Mouse (Mus musculus) MEL (cell line): ENCODE data around the gene Eif2b1. TPM values are rescaled to one million over a fixed set of nuclear protein-coding genes. Genes with fewer than 3 reads are reported as not detected.

Experiments
- DNase-seq: peaks from one replicate; pipeline ENCODE4 v3.0.0; 2011; ENCODE audit warnings: low read depth, low spot score
- H3K27ac ChIP-seq: 2 replicates; pipeline ENCODE4 v1.5.1; 2012; ENCODE audit warnings: low read depth, mild to moderate bottlenecking, control low read depth, low read length, moderate library complexity; ENCODE audit not compliant: control insufficient read depth
- H3K27me3 ChIP-seq, 2 experiments: fragments of 150-350 bp in 1 of 2; sonication (generic) in 1 of 2; 2 replicates each; pipeline ENCODE4 v1.6.1; 2012; ENCODE audit warnings: low read length in 2 of 2, mild to moderate bottlenecking in 2 of 2, improper control_type of control experiment in 1 of 2, moderate library complexity in 1 of 2; ENCODE audit not compliant: insufficient read depth in 2 of 2, control insufficient read depth in 1 of 2
- H3K36me3 ChIP-seq, 2 experiments: 2 replicates each; pipeline ENCODE4 v1.6.1; 2012 to 2014; ENCODE audit warnings: low read length in 2 of 2, improper control_type of control experiment in 1 of 2, inconsistent platforms in 1 of 2, mild to moderate bottlenecking in 1 of 2; ENCODE audit not compliant: insufficient read depth in 2 of 2, control insufficient read depth in 1 of 2
- H3K4me1 ChIP-seq, 2 experiments: fragments of 150-350 bp in 1 of 2; sonication (generic) in 1 of 2; 2 replicates each; pipeline ENCODE4 v1.6.1; 2012; ENCODE audit warnings: low read length in 2 of 2, improper control_type of control experiment in 1 of 2, mild to moderate bottlenecking in 1 of 2; ENCODE audit not compliant: insufficient read depth in 2 of 2, control insufficient read depth in 1 of 2
- H3K4me3 ChIP-seq, 2 experiments: fragments of 150-350 bp in 1 of 2; sonication (generic) in 1 of 2; 2 replicates each; pipeline ENCODE4 v1.5.1; 2012; ENCODE audit warnings: low read depth in 2 of 2, low read length in 2 of 2, mild to moderate bottlenecking in 2 of 2, moderate library complexity in 2 of 2, control low read depth in 1 of 2, improper control_type of control experiment in 1 of 2; ENCODE audit not compliant: control insufficient read depth in 1 of 2, insufficient read depth in 1 of 2
- H3K79me2 ChIP-seq: 2 replicates; pipeline ENCODE4 v1.6.1; 2012; ENCODE audit warnings: mild to moderate bottlenecking, low read length, moderate library complexity; ENCODE audit not compliant: control insufficient read depth, poor library complexity, insufficient read depth
- H3K9ac ChIP-seq: 2 replicates; pipeline ENCODE4 v1.6.1; 2012; ENCODE audit warnings: low read depth, mild to moderate bottlenecking, control low read depth, low read length, moderate library complexity; ENCODE audit not compliant: control insufficient read depth, poor library complexity, severe bottlenecking
- H3K9me3 ChIP-seq: fragments of 150-350 bp; sonication (generic); replicated peaks from 2 replicates; pipeline ENCODE4 v1.6.1; 2012; ENCODE audit warnings: mild to moderate bottlenecking, low read length, improper control_type of control experiment, moderate library complexity; ENCODE audit not compliant: insufficient read depth
- CHD1 ChIP-seq: IDR thresholded peaks from 2 replicates; pipeline ENCODE4 v1.6.1; 2012; ENCODE audit warnings: low read depth, mild to moderate bottlenecking, inconsistent platforms, low read length, improper control_type of control experiment
- CTCF ChIP-seq, 3 experiments: IDR thresholded peaks in 2 of 3; conservative IDR thresholded peaks in 1 of 3; 2 replicates each; pipeline ENCODE4 v1.5.1; 2011 to 2012; ENCODE audit warnings: low read length in 3 of 3, low read depth in 2 of 3, mild to moderate bottlenecking in 2 of 3, improper control_type of control experiment in 1 of 3, inconsistent platforms in 1 of 3, mixed read lengths in 1 of 3, moderate library complexity in 1 of 3; ENCODE audit not compliant: control insufficient read depth in 1 of 3, insufficient read depth in 1 of 3, poor library complexity in 1 of 3, severe bottlenecking in 1 of 3
- EP300 ChIP-seq, 2 experiments: IDR thresholded peaks; 2 replicates each; pipeline ENCODE4 v1.6.1; 2011; ENCODE audit warnings: improper control_type of control experiment in 2 of 2, low read length in 2 of 2, low read depth in 1 of 2, mild to moderate bottlenecking in 1 of 2
- GABPA ChIP-seq: IDR thresholded peaks from 2 replicates; pipeline ENCODE4 v1.6.1; 2012; ENCODE audit warnings: low read depth, mild to moderate bottlenecking, inconsistent platforms, low read length, improper control_type of control experiment, moderate library complexity
- JUND ChIP-seq: IDR thresholded peaks from 2 replicates; pipeline ENCODE4 v1.6.1; 2011; ENCODE audit warnings: low read depth, mild to moderate bottlenecking, improper control_type of control experiment, low read length
- MAX ChIP-seq: IDR thresholded peaks from 2 replicates; pipeline ENCODE4 v1.6.1; 2011; ENCODE audit warnings: low read length, improper control_type of control experiment
- MAZ ChIP-seq: IDR thresholded peaks from 2 replicates; pipeline ENCODE4 v1.6.1; 2012; ENCODE audit warnings: low read depth, mild to moderate bottlenecking, inconsistent platforms, low read length, improper control_type of control experiment
- MEF2A ChIP-seq: IDR thresholded peaks from 2 replicates; pipeline ENCODE4 v1.6.1; 2014; ENCODE audit warnings: low read depth, mild to moderate bottlenecking, inconsistent platforms, low read length, improper control_type of control experiment; ENCODE audit not compliant: poor library complexity, insufficient replicate concordance, severe bottlenecking; ENCODE audit errors: extremely low read depth
- MYB ChIP-seq: IDR thresholded peaks from 2 replicates; pipeline ENCODE4 v1.6.1; 2011; ENCODE audit warnings: mild to moderate bottlenecking, low read depth, low read length, improper control_type of control experiment
- POLR2A ChIP-seq, 2 experiments: IDR thresholded peaks; 2 replicates each; pipeline ENCODE4 v1.6.1; 2011 to 2012; ENCODE audit warnings: low read length in 2 of 2, mild to moderate bottlenecking in 2 of 2, control low read depth in 1 of 2, improper control_type of control experiment in 1 of 2, low read depth in 1 of 2, moderate library complexity in 1 of 2; ENCODE audit not compliant: control insufficient read depth in 1 of 2, insufficient read depth in 1 of 2, poor library complexity in 1 of 2
- POLR2AphosphoS2 ChIP-seq: IDR thresholded peaks from 2 replicates; pipeline ENCODE4 v1.6.1; 2011; ENCODE audit warnings: low read length, improper control_type of control experiment
- POLR2AphosphoS5 ChIP-seq: IDR thresholded peaks from 2 replicates; pipeline ENCODE4 v1.6.1; 2012; ENCODE audit warnings: low read depth, borderline replicate concordance, mild to moderate bottlenecking, inconsistent platforms, low read length, moderate library complexity, mixed read lengths
- RAD21 ChIP-seq: IDR thresholded peaks from 2 replicates; pipeline ENCODE4 v1.6.1; 2011; ENCODE audit warnings: mild to moderate bottlenecking, low read depth, low read length, improper control_type of control experiment
- SIN3A ChIP-seq: IDR thresholded peaks from 2 replicates; pipeline ENCODE4 v1.6.1; 2012; ENCODE audit warnings: low read length, improper control_type of control experiment, inconsistent platforms
- SMC3 ChIP-seq: IDR thresholded peaks from 2 replicates; pipeline ENCODE4 v1.6.1; 2011; ENCODE audit warnings: low read depth, low read length, improper control_type of control experiment
- TAL1 ChIP-seq: IDR thresholded peaks from 2 replicates; pipeline ENCODE4 v1.6.1; 2012; ENCODE audit warnings: mild to moderate bottlenecking, inconsistent platforms, low read length, moderate library complexity, mixed read lengths
- TBP ChIP-seq: IDR thresholded peaks from 2 replicates; pipeline ENCODE4 v1.8.0; 2011; ENCODE audit warnings: low read depth, low read length, improper control_type of control experiment
- UBTF ChIP-seq: IDR thresholded peaks from 2 replicates; pipeline ENCODE4 v1.6.1; 2012; ENCODE audit warnings: low read depth, mild to moderate bottlenecking, inconsistent platforms, low read length, improper control_type of control experiment, moderate library complexity, borderline replicate concordance; ENCODE audit not compliant: insufficient read depth
- USF2 ChIP-seq, 2 experiments: IDR thresholded peaks; 2 replicates each; pipeline ENCODE4 v1.6.1; 2011 to 2012; ENCODE audit warnings: improper control_type of control experiment in 2 of 2, low read length in 2 of 2, borderline replicate concordance in 1 of 2, inconsistent platforms in 1 of 2, low read depth in 1 of 2, mild to moderate bottlenecking in 1 of 2; ENCODE audit not compliant: insufficient read depth in 1 of 2
- ZC3H11A ChIP-seq: IDR thresholded peaks from 2 replicates; pipeline ENCODE4 v1.6.1; 2012; ENCODE audit warnings: low read depth, mild to moderate bottlenecking, inconsistent platforms, low read length, improper control_type of control experiment
- ZKSCAN1 ChIP-seq: IDR thresholded peaks from 2 replicates; pipeline ENCODE4 v1.6.1; 2012; ENCODE audit warnings: low read depth, mild to moderate bottlenecking, inconsistent platforms, low read length, improper control_type of control experiment, moderate library complexity
- ZNF384 ChIP-seq: IDR thresholded peaks from 2 replicates; pipeline ENCODE4 v1.6.1; 2012; ENCODE audit warnings: low read depth, mild to moderate bottlenecking, inconsistent platforms, low read length, improper control_type of control experiment
- polyA plus RNA-seq, 2 experiments: library from polyadenylated mRNA; stranded (reverse) in 1 of 2; unstranded in 1 of 2; fragments of >175 nt in 1 of 2; fragments of >200 nt in 1 of 2; gene quantifications; 2 replicates each; pipeline versions ENCODE4 v1.2.1 to v1.2.4; 2012; ENCODE audit warnings: low replicate concordance in 2 of 2, low read depth in 1 of 2; ENCODE audit not compliant: insufficient read length in 2 of 2, insufficient read depth in 1 of 2, missing spikeins in 1 of 2
- total RNA-seq: library from RNA; depleted of rRNA; stranded (reverse); fragments of 300-350 nt; gene quantifications from 2 replicates; pipeline ENCODE4 v1.2.3, GENCODE M21; 2012

Eif2b1 gene
- total and polyA plus RNA-seq, 3 experiments, result 119 to 599 (median 126) TPM

DNA sequence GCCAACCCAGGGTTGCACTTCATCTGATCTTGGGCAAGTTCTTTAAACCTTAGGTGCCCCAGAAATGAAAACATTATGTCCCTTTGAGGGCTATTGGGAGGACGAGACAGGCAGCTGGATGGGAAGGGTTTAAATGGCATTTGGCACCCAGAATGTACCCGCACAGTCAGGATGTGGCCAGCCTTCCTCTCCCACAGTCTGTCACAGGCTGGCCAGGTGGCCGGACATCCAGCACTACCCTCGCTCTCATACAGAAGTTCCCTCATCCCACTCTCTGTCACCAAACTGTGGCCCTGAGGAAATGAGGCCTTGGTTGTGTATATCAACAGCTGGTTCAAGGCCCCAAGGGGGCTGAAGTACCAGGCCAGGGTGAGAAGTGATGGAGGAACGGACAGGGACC lies 54.0 kb downstream of the Eif2b1 start:
- DNase-seq, result no peak
- peaks cover 0 to 1% of the 10 kb centered on the region in 2 experiments; a peak in 3 of 4 replicates for H3K4me1 ChIP-seq
- no peaks in the 10 kb centered on the region for H3K27me3 ChIP-seq
- no peaks in the 10 kb centered on the region for H3K9me3 ChIP-seq
- no peaks in the 10 kb centered on the region for H3K36me3 ChIP-seq
- no peak overlapping the region for H3K27ac ChIP-seq
- no peaks in the 10 kb centered on the region for H3K79me2 ChIP-seq
- no peak overlapping the region for H3K4me3 ChIP-seq
- TF ChIP-seq SIN3A (no peak), POLR2A (IDR thresholded peaks at IDR 0.05; ENCODE audit: control insufficient read depth in 1 of 2, insufficient read depth in 1 of 2, low read depth in 1 of 2, low read length in 2 of 2, poor library complexity in 1 of 2) (no peak), POLR2AphosphoS2 (no peak), MAX (no peak), MYB (no peak), TBP (no peak), TAL1 (no peak), ZC3H11A (no peak), ZNF384 (no peak), USF2 (IDR thresholded peaks at IDR 0.05; ENCODE audit: borderline replicate concordance in 1 of 2, insufficient read depth in 1 of 2, low read depth in 1 of 2, low read length in 2 of 2) (no peak), GABPA (no peak)
- H3K9ac ChIP-seq, result no peak overlapping the region

DNA sequence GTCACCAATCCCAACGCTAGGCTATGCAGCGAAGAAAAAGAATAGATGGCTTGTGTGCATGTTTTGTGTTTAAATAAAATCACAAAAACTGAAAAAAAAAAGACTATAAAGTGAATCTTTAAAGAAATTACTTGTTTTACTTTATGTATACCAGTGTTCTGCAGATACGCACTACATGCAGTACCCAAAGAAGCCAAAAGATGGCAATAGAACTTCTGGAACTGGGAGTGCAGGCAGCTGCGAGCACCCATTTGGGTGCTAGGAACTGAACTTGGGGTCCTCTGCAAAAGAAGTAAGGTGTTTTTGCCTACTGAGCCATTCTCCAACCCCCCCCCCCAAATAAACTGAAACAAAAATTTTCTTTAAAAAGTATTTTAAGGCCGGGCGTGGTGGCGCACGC lies 55.9 kb downstream of the Eif2b1 start:
- no peaks in the 10 kb centered on the region for H3K4me1 ChIP-seq
- no peaks in the 10 kb centered on the region for H3K27me3 ChIP-seq
- H3K9me3 ChIP-seq, result no peaks in the 10 kb centered on the region
- no peak overlapping the region for H3K9ac ChIP-seq
- H3K79me2 ChIP-seq, result no peaks in the 10 kb centered on the region
- no peak overlapping the region for H3K4me3 ChIP-seq
- no peak overlapping the region for H3K27ac ChIP-seq
- no peak for TF ChIP-seq JUND
- TF ChIP-seq MEF2A, result no peak
- peak; percentile 41 for TF ChIP-seq ZC3H11A
- no peak for TF ChIP-seq UBTF
- TF ChIP-seq EP300 (IDR thresholded peaks at IDR 0.05; ENCODE audit: low read depth in 1 of 2, low read length in 2 of 2), result no peak
- peak; percentile 59 for TF ChIP-seq RAD21
- no peak for TF ChIP-seq POLR2AphosphoS5
- no peak for TF ChIP-seq MAZ
- no peak for TF ChIP-seq ZKSCAN1
- peak; percentile 45 for TF ChIP-seq SMC3
- TF ChIP-seq CHD1, result no peak
- TF ChIP-seq CTCF (IDR thresholded peaks at IDR 0.05 in 2 of 3, conservative IDR thresholded peaks at IDR 0.05 in 1 of 3; ENCODE audit: control insufficient read depth in 1 of 3, insufficient read depth in 1 of 3, low read depth in 2 of 3, low read length in 3 of 3, poor library complexity in 1 of 3, severe bottlenecking in 1 of 3), result peak; percentile 46 to 62 (median 55)
- TF ChIP-seq TBP, result no peak
- TF ChIP-seq POLR2A (IDR thresholded peaks at IDR 0.05; ENCODE audit: control insufficient read depth in 1 of 2, insufficient read depth in 1 of 2, low read depth in 1 of 2, low read length in 2 of 2, poor library complexity in 1 of 2), result no peak
- H3K36me3 ChIP-seq, result no peaks in the 10 kb centered on the region
- peak; percentile 71 for DNase-seq
